Mouse (Mus musculus): ENCODE results near the gene Adamtsl1.

Gene Adamtsl1

GRCm38 (mm10) chr4:86310806-86311730 is 797.1 kb downstream of the Adamtsl1 start:
- no peak for DNase-seq (ENCODE audit: low spot score in 2 of 2)

GRCm38 (mm10) chr4:86312366-86312765 is 798.4 kb downstream of the Adamtsl1 start:
- DNase-seq (ENCODE audit: low spot score in 2 of 2) = no peak

DNA sequence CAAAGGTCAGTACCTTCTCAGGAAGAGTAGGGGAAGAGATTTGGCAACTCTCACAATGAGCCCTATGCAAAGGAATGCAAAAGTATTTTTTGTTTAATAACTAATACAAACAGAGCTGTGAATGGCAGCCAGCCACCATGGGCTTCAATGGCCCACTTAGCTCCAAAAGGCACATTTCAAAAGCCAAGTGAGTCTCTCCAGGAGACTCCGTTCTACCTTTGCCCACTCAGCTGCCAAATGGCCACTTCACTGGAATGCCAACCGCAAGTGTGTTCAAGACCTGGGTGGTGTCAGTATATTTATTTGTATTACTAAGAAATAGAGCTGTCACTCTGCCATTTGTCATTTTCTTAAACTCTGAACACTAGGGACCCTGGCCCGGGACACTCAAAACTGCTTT is 800.5 kb downstream of the Adamtsl1 start:
- no peak for DNase-seq (ENCODE audit: low spot score in 2 of 2)

GRCm38 (mm10) chr4:86315122-86315521 is 801.1 kb downstream of the Adamtsl1 start:
- DNase-seq (ENCODE audit: low spot score in 2 of 2) = no peak

DNA sequence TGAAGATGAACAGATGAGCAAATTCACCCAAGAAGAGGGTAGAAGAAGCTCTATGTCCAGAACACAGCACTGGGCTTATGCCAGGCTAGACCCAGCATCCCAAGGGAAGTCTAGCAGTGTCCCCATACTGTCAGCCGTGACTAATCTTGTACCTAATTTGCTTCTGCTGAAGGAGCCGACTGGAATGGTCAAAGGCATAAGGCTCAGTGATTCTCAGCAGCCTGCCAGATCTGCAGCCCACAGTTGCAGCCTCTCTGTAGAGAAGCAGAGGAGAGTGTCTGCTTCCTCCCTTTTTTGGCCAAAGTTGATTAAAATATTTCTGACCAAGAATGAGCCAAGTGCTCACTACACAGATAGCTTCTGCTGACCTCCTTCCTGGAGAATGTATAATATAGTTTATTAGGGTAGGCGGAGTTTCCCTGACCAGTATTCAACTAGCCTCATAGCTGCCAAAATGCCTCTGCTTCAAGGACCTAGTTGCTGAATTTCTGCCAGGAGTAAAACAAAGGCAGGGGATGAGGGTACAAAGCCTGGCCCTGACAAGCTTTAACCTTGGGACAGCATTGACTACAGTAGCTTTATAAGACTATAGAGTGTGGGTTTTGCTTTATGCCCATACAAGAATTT is 804.1 kb downstream of the Adamtsl1 start:
- no peak for DNase-seq (ENCODE audit: low spot score in 2 of 2)

GRCm38 (mm10) chr4:86325411-86325810 is 811.4 kb downstream of the Adamtsl1 start:
- no peak for DNase-seq (ENCODE audit: low spot score in 2 of 2)

GRCm38 (mm10) chr4:86326003-86326402 is 812.0 kb downstream of the Adamtsl1 start:
- no peak for DNase-seq (ENCODE audit: low spot score in 2 of 2)

GRCm38 (mm10) chr4:86326638-86327037 is 812.7 kb downstream of the Adamtsl1 start:
- no peak for DNase-seq (ENCODE audit: low spot score in 2 of 2)

- DNase-seq (ENCODE audit: low spot score in 2 of 2) = no peak
Measured at GRCm38 (mm10) chr4:86329481-86329880, 815.5 kb downstream of the Adamtsl1 start.

DNA sequence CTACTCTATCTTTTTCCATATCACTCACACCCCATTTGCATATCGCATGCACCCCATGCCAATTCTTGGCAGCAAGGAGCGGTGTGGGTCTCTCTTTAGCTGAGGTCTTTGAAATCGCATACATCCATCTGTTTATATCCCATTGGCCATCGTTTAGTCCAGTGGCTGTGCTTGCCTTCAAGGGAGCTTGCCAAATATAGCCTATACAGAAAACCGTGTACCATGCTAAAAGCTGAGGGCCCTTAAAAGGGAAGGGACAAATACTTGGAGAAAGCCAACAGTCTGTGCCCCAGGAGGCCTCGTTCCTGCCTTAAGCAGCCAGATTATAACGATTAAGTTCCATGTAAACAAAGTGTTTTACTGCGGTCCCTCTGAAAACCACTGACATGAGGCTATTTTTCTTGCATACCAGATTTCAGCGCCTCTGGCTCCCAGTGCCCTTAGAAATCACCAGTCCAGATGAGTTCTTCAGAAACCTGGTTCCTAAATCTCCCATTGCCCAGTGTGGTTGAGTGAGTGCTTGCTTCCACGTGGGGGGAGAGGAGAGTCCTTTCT is 822.0 kb downstream of the Adamtsl1 start:
- DNase-seq (ENCODE audit: low spot score in 2 of 2) = no peak

DNA sequence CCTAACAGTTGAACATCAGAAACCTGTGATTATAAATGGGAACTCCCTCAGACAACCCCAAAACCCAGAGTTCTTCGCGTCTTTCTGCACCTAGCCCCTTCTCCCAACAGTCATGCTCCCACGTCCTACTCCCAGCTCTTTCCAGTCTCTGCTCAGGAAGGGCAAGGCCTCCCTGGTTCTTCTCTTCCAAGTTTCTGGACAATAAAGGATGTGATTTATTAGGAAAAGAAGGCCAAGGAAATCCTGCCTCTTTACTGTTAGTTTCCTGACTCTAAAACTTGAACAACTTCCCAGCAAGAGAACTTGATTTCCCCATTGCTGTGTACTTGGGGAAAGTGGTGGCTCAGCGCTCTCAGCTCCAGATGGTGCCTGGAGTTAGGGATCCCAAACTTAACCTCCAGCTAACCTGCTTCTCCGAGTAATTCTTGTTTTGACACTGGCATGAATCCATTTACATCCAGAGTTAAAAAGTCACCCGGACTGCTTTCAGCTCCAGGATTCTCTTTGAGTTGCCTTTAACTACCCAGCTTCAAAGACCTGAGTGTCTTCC is 823.3 kb downstream of the Adamtsl1 start:
- no peak for DNase-seq (ENCODE audit: low spot score in 2 of 2)

GRCm38 (mm10) chr4:86349341-86349740 is 835.4 kb downstream of the Adamtsl1 start:
- no peak for DNase-seq (ENCODE audit: low spot score in 2 of 2)

DNA sequence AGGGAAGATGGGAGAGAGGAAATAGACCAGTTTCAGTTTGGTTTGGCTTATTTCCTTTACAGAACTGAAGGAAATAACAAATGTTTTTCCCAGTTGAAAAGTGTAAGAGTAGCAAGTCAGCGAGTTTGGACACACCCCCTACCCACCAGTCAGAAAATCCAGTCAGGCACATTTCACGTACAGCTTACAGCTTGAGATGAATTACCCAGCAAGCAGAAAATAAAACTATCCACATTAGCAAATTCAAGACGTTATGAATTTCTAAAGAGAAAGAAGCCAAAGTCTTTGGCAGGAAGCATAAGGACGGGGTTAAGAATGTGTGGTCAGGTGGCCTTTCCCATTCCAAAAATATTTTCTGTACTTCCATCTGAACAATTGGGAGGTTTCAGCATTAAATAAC is 838.1 kb downstream of the Adamtsl1 start:
- DNase-seq (ENCODE audit: low spot score in 2 of 2) = no peak

GRCm38 (mm10) chr4:86353550-86353949 is 839.6 kb downstream of the Adamtsl1 start:
- DNase-seq (ENCODE audit: low spot score in 2 of 2) = no peak

- DNase-seq (ENCODE audit: low spot score in 2 of 2) = no peak
Measured at GRCm38 (mm10) chr4:86359398-86359797, 845.4 kb downstream of the Adamtsl1 start.

GRCm38 (mm10) chr4:86369055-86369454 is 855.1 kb downstream of the Adamtsl1 start:
- no peak for DNase-seq (ENCODE audit: low spot score in 2 of 2)

GRCm38 (mm10) chr4:86373166-86373565 is 859.2 kb downstream of the Adamtsl1 start:
- DNase-seq (ENCODE audit: low spot score in 2 of 2) = no peak

GRCm38 (mm10) chr4:86383124-86383523 is 869.2 kb downstream of the Adamtsl1 start:
- no peak for DNase-seq (ENCODE audit: low spot score in 2 of 2)

DNA sequence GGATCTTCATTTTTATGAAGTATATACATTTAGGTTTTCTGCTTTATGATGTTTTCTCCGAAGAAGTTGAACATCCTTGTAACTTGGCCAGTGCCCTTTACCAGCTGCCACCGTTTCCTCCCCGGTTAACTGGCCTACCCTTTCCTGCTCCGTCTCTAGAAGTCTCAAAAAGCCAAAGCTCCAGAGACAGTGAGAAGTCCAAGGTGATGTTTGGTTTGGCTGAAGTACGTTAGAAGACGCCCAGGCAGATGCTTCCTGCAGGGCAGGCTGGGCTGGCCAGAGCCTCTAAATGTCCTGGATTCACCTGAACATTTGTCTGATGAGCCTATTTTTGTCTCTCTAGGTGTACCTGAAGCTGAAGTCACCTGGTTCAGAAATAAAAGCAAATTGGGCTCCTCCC is 871.1 kb downstream of the Adamtsl1 start:
- DNase-seq (ENCODE audit: low spot score in 2 of 2) = no peak

DNA sequence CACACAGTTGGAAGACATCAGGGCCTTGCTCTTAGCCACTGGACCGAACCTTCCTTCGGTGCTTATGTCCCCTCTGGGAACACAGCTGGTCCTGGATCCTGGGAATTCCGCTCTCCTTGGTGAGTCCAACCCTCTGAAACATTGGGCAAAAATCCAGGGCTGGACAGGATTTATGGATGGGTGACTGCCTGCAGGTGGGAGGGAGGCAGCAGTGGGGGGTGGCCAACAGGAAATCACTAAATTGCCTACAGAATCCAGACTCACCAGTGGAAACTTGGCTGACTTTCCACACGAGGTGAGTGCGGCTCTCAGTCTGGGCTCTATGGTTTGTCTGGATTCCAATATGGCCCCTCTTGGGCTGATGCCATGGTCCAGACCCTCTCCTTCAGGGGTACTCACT is 874.5 kb downstream of the Adamtsl1 start:
- DNase-seq (ENCODE audit: low spot score in 2 of 2) = no peak

GRCm38 (mm10) chr4:86391176-86391575 is 877.2 kb downstream of the Adamtsl1 start:
- DNase-seq (ENCODE audit: low spot score in 2 of 2) = no peak

GRCm38 (mm10) chr4:86395636-86396035 is 881.7 kb downstream of the Adamtsl1 start:
- no peak for DNase-seq (ENCODE audit: low spot score in 2 of 2)

Data from spleen, postnatal 14 days (tissue).